Comparison of ENCODE assay signal across 11 mouse cellular contexts in genomic region chr4:99179446-99180120, GRCm38 (mm10). TPM values are rescaled to one million over a fixed set of nuclear protein-coding genes. Genes with fewer than 3 reads are reported as not detected.
DNase-seq lines count a peak whose midpoint lies in the region; ATAC-seq and TF ChIP-seq lines count a peak whose summit lies in the region.
"Had no signal": no experiment of that assay in that cellular context is flagged by ENCODE, and none has a peak within 500 bp of the region (broad histone marks: within the 10 kb centered on the region; RNA-seq: fewer than 3 reads in every experiment).

No protein-coding gene starts in this region.

- no peak for DNase-seq in forebrain, embryonic 10.5 days (ENCODE audit: extremely low spot score, low spot score)
- no peak for DNase-seq in intestine, embryonic 14.5 days (ENCODE audit: low spot score)
- DNase-seq in 3T3-L1 (ENCODE audit: low read depth, low spot score), result peak; percentile 27
- no peak for DNase-seq in layer of hippocampus, adult 9-11 months
- no peak for DNase-seq in cerebellum, postnatal 14 days
- DNase-seq: thymus, postnatal 14 days had no signal

- no peak overlapping the region for H3K4me3 ChIP-seq in forebrain, embryonic 10.5 days
- H3K4me3 ChIP-seq in forebrain, embryonic 16.5 days (replicated peaks; ENCODE audit: low read length), result no peak overlapping the region
- H3K4me3 ChIP-seq in intestine, embryonic 14.5 days (ENCODE audit: low read depth, low read length), result no peak overlapping the region
- H3K4me3 ChIP-seq in intestine, postnatal 0 days (ENCODE audit: low read depth, low read length), result no peak overlapping the region
- no peak overlapping the region for H3K4me3 ChIP-seq in embryonic facial prominence, embryonic 13.5 days
- H3K4me3 ChIP-seq: erythroblast, embryonic 14.5 days; limb, embryonic 15.5 days had no signal

- 0 out of 2 replicates have a peak overlapping the region, but pooled peaks have one; percentile 5 for H3K27ac ChIP-seq in forebrain, embryonic 10.5 days
- H3K27ac ChIP-seq in forebrain, embryonic 16.5 days (ENCODE audit: low read length), result no peak overlapping the region
- H3K27ac ChIP-seq in intestine, embryonic 14.5 days (ENCODE audit: low read depth), result no peak overlapping the region
- no peak overlapping the region for H3K27ac ChIP-seq in intestine, postnatal 0 days (ENCODE audit: low read depth, low read length)
- H3K27ac ChIP-seq in embryonic facial prominence, embryonic 13.5 days, result no peak overlapping the region
- H3K27ac ChIP-seq: limb, embryonic 15.5 days had no signal

- H3K4me2 ChIP-seq in forebrain, embryonic 16.5 days (ENCODE audit: low read length), result no peak overlapping the region
- H3K4me2 ChIP-seq in intestine, embryonic 14.5 days (ENCODE audit: low read length), result no peak overlapping the region
- no peak overlapping the region for H3K4me2 ChIP-seq in intestine, postnatal 0 days (replicated peaks; ENCODE audit: low read depth)
- H3K4me2 ChIP-seq in embryonic facial prominence, embryonic 13.5 days, result peak overlapping the region; percentile 12; the same call in 1 of the 2 replicates
- H3K4me2 ChIP-seq: limb, embryonic 15.5 days had no signal

- ATAC-seq in forebrain, embryonic 16.5 days, result no peak
- 0 out of 2 replicates have a peak, but pooled peaks have one; percentile 36 for ATAC-seq in intestine, embryonic 14.5 days (replicated peaks; ENCODE audit: low FRiP score, low TSS enrichment, low read depth)
- ATAC-seq in intestine, postnatal 0 days, result no peak
- no peak for ATAC-seq in embryonic facial prominence, embryonic 13.5 days (ENCODE audit: insufficient number of reproducible peaks, insufficient read depth, low FRiP score, low TSS enrichment, low read depth)

- no peaks in the 10 kb centered on the region for H3K27me3 ChIP-seq in forebrain, embryonic 10.5 days (ENCODE audit: poor library complexity, severe bottlenecking)
- H3K27me3 ChIP-seq in forebrain, embryonic 16.5 days (replicated peaks; ENCODE audit: control insufficient read depth, insufficient read depth, low read length), result no peaks in the 10 kb centered on the region
- no peaks in the 10 kb centered on the region for H3K27me3 ChIP-seq in intestine, embryonic 14.5 days (replicated peaks; ENCODE audit: control insufficient read depth, insufficient read depth, low read length)
- H3K27me3 ChIP-seq in intestine, postnatal 0 days (replicated peaks; ENCODE audit: control insufficient read depth, insufficient read depth, low read length), result no peaks in the 10 kb centered on the region
- no peaks in the 10 kb centered on the region for H3K27me3 ChIP-seq in embryonic facial prominence, embryonic 13.5 days
- H3K27me3 ChIP-seq: limb, embryonic 15.5 days had no signal

- no peaks in the 10 kb centered on the region for H3K9me3 ChIP-seq in forebrain, embryonic 10.5 days
- H3K9me3 ChIP-seq in forebrain, embryonic 16.5 days (ENCODE audit: control insufficient read depth, low read length), result no peaks in the 10 kb centered on the region
- H3K9me3 ChIP-seq in intestine, embryonic 14.5 days (ENCODE audit: control insufficient read depth, low read length), result no peaks in the 10 kb centered on the region
- no peaks in the 10 kb centered on the region for H3K9me3 ChIP-seq in intestine, postnatal 0 days (ENCODE audit: control insufficient read depth)
- H3K9me3 ChIP-seq in embryonic facial prominence, embryonic 13.5 days, result no peaks in the 10 kb centered on the region
- H3K9me3 ChIP-seq: limb, embryonic 15.5 days had no signal

- 64% methylated on average over 21 of the region's 21 CpGs for WGBS in forebrain, embryonic 10.5 days
- WGBS in forebrain, embryonic 16.5 days, result 56% methylated on average over 21 of the region's 21 CpGs
- WGBS in intestine, embryonic 14.5 days, result 71% methylated on average over 21 of the region's 21 CpGs
- 65% methylated on average over 21 of the region's 21 CpGs for WGBS in intestine, postnatal 0 days
- WGBS in embryonic facial prominence, embryonic 13.5 days, result 41% methylated on average over 21 of the region's 21 CpGs

- H3K9ac ChIP-seq in forebrain, embryonic 16.5 days (replicated peaks; ENCODE audit: low read depth, low read length), result no peak overlapping the region
- no peak overlapping the region for H3K9ac ChIP-seq in intestine, embryonic 14.5 days (ENCODE audit: low read length)
- H3K9ac ChIP-seq in intestine, postnatal 0 days (ENCODE audit: low read depth, low read length), result no peak overlapping the region
- H3K9ac ChIP-seq in embryonic facial prominence, embryonic 13.5 days, result no peak overlapping the region
- H3K9ac ChIP-seq: limb, embryonic 15.5 days had no signal

- no peak for TF ChIP-seq CTCF in intestine, postnatal 0 days (IDR thresholded peaks at IDR 0.05; ENCODE audit: low read depth)

- H3K4me1 ChIP-seq in forebrain, embryonic 10.5 days, result peaks cover 14% of the 10 kb centered on the region
- H3K4me1 ChIP-seq in forebrain, embryonic 16.5 days (replicated peaks; ENCODE audit: control insufficient read depth, insufficient read depth, low read length), result peaks cover 2% of the 10 kb centered on the region; the same call in 1 of the 2 replicates
- H3K4me1 ChIP-seq in intestine, embryonic 14.5 days (replicated peaks; ENCODE audit: control insufficient read depth, insufficient read depth, low read length), result no peaks in the 10 kb centered on the region
- H3K4me1 ChIP-seq in intestine, postnatal 0 days (replicated peaks; ENCODE audit: control insufficient read depth, insufficient read depth, low read length), result no peaks in the 10 kb centered on the region
- H3K4me1 ChIP-seq in embryonic facial prominence, embryonic 13.5 days, result no peaks in the 10 kb centered on the region

- no peaks in the 10 kb centered on the region for H3K36me3 ChIP-seq in forebrain, embryonic 10.5 days (replicated peaks)
- H3K36me3 ChIP-seq in forebrain, embryonic 16.5 days (ENCODE audit: control insufficient read depth, insufficient read depth), result no peaks in the 10 kb centered on the region
- H3K36me3 ChIP-seq in intestine, embryonic 14.5 days (ENCODE audit: control insufficient read depth, insufficient read depth, low read length), result no peaks in the 10 kb centered on the region
- no peaks in the 10 kb centered on the region for H3K36me3 ChIP-seq in intestine, postnatal 0 days (ENCODE audit: control insufficient read depth, insufficient read depth)
- no peaks in the 10 kb centered on the region for H3K36me3 ChIP-seq in embryonic facial prominence, embryonic 13.5 days
- H3K36me3 ChIP-seq: limb, embryonic 15.5 days had no signal

RNA-seq across cellular contexts. Expression of gene Atg4c, which starts 14.2 kb away (rescaled TPM):
- 12.6 and 14.2 TPM in 2 replicates for polyA plus RNA-seq in forebrain, embryonic 10.5 days (2016; fragmentation: Nextera tagmentation; extraction: Ambion mirVana)
- polyA plus RNA-seq in forebrain, embryonic 16.5 days (2015; fragmentation: Nextera tagmentation; extraction: Ambion mirVana), result 21.3 and 22.0 TPM in 2 replicates
- 13.4 and 15.4 TPM in 2 replicates for polyA plus RNA-seq in intestine, embryonic 14.5 days (2014; fragmentation: Nextera tagmentation; extraction: Ambion mirVana)
- polyA plus RNA-seq in intestine, postnatal 0 days (2015; fragmentation: Nextera tagmentation; extraction: Ambion mirVana), result 12.2 and 13.4 TPM in 2 replicates
- 16.9 and 22.0 TPM in 2 replicates for polyA plus RNA-seq in embryonic facial prominence, embryonic 13.5 days (2015; fragmentation: Nextera tagmentation; extraction: Ambion mirVana)

RNA-seq across cellular contexts. Expression of gene Dock7, which starts 58.9 kb away (rescaled TPM):
- polyA plus RNA-seq in forebrain, embryonic 10.5 days (2016; fragmentation: Nextera tagmentation; extraction: Ambion mirVana), result 73.5 and 74.2 TPM in 2 replicates
- polyA plus RNA-seq in forebrain, embryonic 16.5 days (2015; fragmentation: Nextera tagmentation; extraction: Ambion mirVana), result 86.0 and 87.1 TPM in 2 replicates
- 67.4 and 76.8 TPM in 2 replicates for polyA plus RNA-seq in intestine, embryonic 14.5 days (2014; fragmentation: Nextera tagmentation; extraction: Ambion mirVana)
- polyA plus RNA-seq in intestine, postnatal 0 days (2015; fragmentation: Nextera tagmentation; extraction: Ambion mirVana), result 18.7 and 21.3 TPM in 2 replicates
- 67.4 and 77.1 TPM in 2 replicates for polyA plus RNA-seq in embryonic facial prominence, embryonic 13.5 days (2015; fragmentation: Nextera tagmentation; extraction: Ambion mirVana)
